Mouse (Mus musculus) frontal cortex, postnatal 36 days (tissue): ENCODE results near the gene Cpm.
"Not testable (repeated sequence)": the region's sequence is repeated elsewhere in the genome, so short reads cannot be mapped to it uniquely, and the experiment has no call there.

Source experiments
- DNase-seq, 2 experiments: peaks; one replicate each; pipeline ENCODE4 v3.0.0; 2022; ENCODE audit warnings: low spot score in 2 of 2

Gene Cpm

DNA sequence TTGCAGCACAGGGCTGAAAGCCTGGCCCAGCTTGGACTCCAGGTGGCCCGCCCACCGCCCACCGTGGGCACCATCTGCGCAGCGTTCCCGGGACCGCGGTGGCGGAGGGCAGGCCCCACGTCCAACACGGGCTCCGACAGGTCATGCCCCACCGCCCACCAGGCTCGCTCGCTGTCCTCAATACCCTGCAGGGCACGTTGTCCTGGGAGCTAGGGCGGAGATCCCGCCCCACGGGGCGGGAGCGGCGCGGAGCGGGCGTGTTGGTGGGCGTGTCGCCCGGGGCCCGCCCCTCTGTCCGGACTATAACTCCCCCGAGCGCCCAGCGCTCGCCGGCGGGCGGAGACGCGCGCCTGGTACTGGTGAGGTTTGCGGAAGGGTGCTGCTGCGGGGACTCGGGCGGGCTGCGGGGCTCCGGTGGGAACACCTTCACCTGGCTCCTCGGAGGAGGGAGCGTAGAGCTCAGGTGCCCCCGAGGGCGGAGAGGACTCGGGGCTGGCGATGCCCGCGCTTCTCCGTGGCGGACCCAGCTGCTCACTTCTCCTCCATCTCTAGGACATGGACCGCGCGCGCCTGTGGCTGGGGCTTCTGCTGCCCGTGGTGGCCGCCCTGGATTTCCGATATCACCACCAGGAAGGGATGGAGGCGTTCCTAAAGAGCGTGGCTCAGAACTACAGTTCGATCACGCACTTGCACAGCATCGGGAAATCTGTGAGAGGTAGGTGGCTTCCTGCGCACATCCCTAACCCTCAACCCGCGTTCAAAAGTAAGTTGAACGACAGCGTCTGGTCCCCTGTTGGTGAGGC, at the start of gene Cpm:
Gene Cpm (plus strand): TSS at position 332 of the 803 bp plus-strand sequence.
- peak in 1 of 2 experiments; percentile 31 for DNase-seq

GRCm38 (mm10) chr10:117579771-117580284, 49.5 kb upstream of the Cpm start:
- DNase-seq = no peak

DNA sequence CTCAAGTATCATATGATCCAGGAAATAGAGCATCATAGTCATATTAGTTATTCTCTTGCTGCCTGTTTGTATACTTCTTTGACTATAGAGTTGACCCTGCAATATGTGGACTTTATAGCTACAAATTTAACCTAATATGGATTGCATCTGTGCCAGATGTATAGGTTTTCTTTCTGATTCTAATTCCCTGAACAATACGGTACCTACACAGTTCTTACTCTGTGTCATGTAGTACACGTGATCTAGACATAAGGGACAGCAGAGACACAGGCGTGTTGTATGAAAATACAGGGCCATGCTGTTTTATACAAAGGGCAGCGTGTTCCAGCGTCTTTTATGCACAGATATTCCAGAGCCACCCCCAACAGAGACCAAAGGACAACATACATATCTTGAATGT, 48.9 kb upstream of the Cpm start:
- no peak for DNase-seq

DNA sequence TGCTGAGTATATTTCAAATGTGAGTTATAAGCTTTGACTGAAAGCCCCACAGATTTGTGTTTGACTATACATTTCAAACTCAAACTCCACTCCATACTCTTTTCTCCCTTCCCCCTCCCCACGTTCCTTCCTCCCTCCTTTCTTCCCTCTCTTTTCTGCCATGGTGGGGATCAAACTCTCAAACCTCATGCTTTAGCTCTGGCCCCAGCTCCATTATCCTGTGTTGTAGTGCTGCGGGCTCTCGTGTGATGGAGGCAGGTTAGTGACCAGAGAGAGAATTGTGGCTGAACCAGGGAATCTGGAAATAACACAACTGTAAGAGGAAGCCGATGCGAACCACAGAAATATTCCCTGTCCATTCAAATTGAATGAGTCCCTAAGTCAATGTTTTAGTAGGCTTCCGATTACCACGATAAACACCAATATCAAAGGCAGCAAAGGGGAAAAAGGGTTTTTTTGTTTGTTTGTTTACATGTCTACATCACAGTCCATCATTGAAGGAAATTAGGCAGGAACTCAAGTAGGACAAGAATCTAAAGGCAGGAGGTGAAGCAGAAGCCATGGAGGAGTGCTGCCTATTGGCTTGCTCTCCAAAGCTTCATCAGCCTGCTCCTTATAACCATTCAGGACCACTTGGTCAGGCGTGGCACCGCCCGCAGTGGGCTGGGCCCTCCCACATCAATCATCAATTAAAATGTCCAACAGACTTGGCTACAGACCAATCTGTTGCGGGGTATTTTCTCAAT, 48.1 kb upstream of the Cpm start:
- no peak for DNase-seq

- DNase-seq = no peak
These were observed 47.6 kb upstream of the Cpm start for GRCm38 (mm10) chr10:117581753-117582062.

GRCm38 (mm10) chr10:117583155-117584061, 45.9 kb upstream of the Cpm start:
- no peak for DNase-seq

- no peak for DNase-seq
These were observed 45.2 kb upstream of the Cpm start for GRCm38 (mm10) chr10:117584102-117584501.

GRCm38 (mm10) chr10:117584566-117585515, 44.5 kb upstream of the Cpm start:
- no peak for DNase-seq

- DNase-seq = no peak
These were observed 43.5 kb upstream of the Cpm start for GRCm38 (mm10) chr10:117585600-117586299.

- peak in 1 of 2 experiments; percentile 8 for DNase-seq
These were observed 42.4 kb upstream of the Cpm start for GRCm38 (mm10) chr10:117586859-117587258.

- no peak for DNase-seq
These were observed 42.0 kb upstream of the Cpm start for GRCm38 (mm10) chr10:117587335-117587734.

DNA sequence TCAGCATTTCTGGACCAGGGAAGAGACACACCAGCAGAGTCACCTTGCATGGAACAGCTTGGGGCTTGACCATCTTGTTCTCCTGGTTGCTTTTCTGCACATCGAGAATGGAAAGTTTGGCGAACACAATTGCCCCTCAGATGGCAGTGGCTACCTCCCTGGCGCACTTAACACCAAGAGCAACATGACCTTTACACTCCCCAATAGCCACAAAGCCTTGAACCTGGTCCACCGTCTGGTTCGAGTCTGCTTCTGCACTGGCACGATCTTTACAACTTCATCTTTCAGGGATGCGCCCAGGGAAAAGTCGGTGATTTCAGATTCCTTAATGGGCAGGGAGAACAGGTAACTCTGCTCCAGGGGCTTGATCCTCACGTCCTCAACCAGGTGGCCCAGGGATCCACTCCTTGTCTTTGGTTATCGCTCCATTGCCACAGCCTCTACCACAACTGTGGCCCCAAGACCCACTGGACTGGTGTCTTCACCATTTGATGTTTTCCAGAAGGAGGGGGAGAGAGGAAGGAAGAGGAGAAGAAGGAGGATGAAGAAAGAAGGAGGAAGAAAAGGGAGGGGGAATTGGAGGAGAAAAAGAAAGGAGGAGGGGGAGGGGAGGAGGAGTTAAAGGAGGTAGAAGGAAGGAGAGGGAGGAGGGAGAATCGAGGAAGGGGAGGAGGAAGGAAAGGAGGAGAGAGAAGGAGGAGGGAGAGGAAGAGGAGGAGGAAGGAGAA, 40.7 kb upstream of the Cpm start:
- not testable (repeated sequence) for DNase-seq

- no peak for DNase-seq
These were observed 40.0 kb upstream of the Cpm start for GRCm38 (mm10) chr10:117589144-117589940.

- no peak for DNase-seq
These were observed 38.7 kb upstream of the Cpm start for GRCm38 (mm10) chr10:117590331-117591301.

- DNase-seq = no peak
These were observed 37.5 kb upstream of the Cpm start for GRCm38 (mm10) chr10:117591766-117592165.

- no peak for DNase-seq
These were observed 36.8 kb upstream of the Cpm start for GRCm38 (mm10) chr10:117592306-117593040.
